Comparison of ENCODE assay signal across 12 mouse cellular contexts in genomic region chr1:39441686-39442085, GRCm38 (mm10). TPM values are rescaled to one million over a fixed set of nuclear protein-coding genes. Genes with fewer than 3 reads are reported as not detected.
A peak's percentile ranks its signal among the peaks of the same experiment; 100 is the strongest.
DNase-seq lines count a peak whose midpoint lies in the region; ATAC-seq and TF ChIP-seq lines count a peak whose summit lies in the region.
"Had no signal": no experiment of that assay in that cellular context is flagged by ENCODE, and none has a peak within 500 bp of the region (broad histone marks: within the 10 kb centered on the region; RNA-seq: fewer than 3 reads in every experiment).

No protein-coding gene starts in this region.

- intact Hi-C loops in gastrocnemius, postnatal 36 days (cut with DNase I): no loop called here

- peaks cover 48% of the 10 kb centered on the region for H3K4me1 ChIP-seq in forebrain, embryonic 16.5 days (replicated peaks; ENCODE audit: control insufficient read depth, insufficient read depth, low read length)
- peaks cover 18% of the 10 kb centered on the region for H3K4me1 ChIP-seq in intestine, embryonic 16.5 days (ENCODE audit: control insufficient read depth, insufficient read depth, low read length)
- peaks cover 6% of the 10 kb centered on the region for H3K4me1 ChIP-seq in midbrain, embryonic 10.5 days
- no peaks in the 10 kb centered on the region for H3K4me1 ChIP-seq in lung, postnatal 0 days (ENCODE audit: insufficient read depth, low read depth, low read length)

- ATAC-seq in forebrain, embryonic 16.5 days: peak; percentile 54
- no peak for ATAC-seq in intestine, embryonic 16.5 days
- no peak for ATAC-seq in lung, postnatal 0 days

- TF ChIP-seq CTCF in layer of hippocampus, adult 2 months (conservative IDR thresholded peaks at IDR 0.05): no peak
- TF ChIP-seq CTCF in lung, postnatal 0 days (IDR thresholded peaks at IDR 0.05): no peak

- H3K4me3 ChIP-seq in forebrain, embryonic 16.5 days (replicated peaks; ENCODE audit: low read length): no peak overlapping the region
- no peak overlapping the region for H3K4me3 ChIP-seq in layer of hippocampus, adult 2 months
- no peak overlapping the region for H3K4me3 ChIP-seq in intestine, embryonic 16.5 days (ENCODE audit: low read length)
- H3K4me3 ChIP-seq in midbrain, embryonic 10.5 days: no peak overlapping the region
- H3K4me3 ChIP-seq in lung, postnatal 0 days (ENCODE audit: low read depth, low read length): no peak overlapping the region
- H3K4me3 ChIP-seq: erythroblast, embryonic 14.5 days; hindbrain, embryonic 13.5 days; megakaryocyte, embryonic 14.5 days had no signal

- WGBS in forebrain, embryonic 16.5 days: 56% methylated on average over 6 of the region's 6 CpGs
- 76% methylated on average over 6 of the region's 6 CpGs for WGBS in intestine, embryonic 16.5 days
- WGBS in midbrain, embryonic 10.5 days: 79% methylated on average over 6 of the region's 6 CpGs
- 57% methylated on average over 6 of the region's 6 CpGs for WGBS in lung, postnatal 0 days

- peak overlapping the region; percentile 5 for H3K27ac ChIP-seq in forebrain, embryonic 16.5 days (ENCODE audit: low read length)
- no peak overlapping the region for H3K27ac ChIP-seq in layer of hippocampus, adult 2 months
- no peak overlapping the region for H3K27ac ChIP-seq in intestine, embryonic 16.5 days (ENCODE audit: low read length)
- no peak overlapping the region for H3K27ac ChIP-seq in midbrain, embryonic 10.5 days (replicated peaks)
- H3K27ac ChIP-seq in lung, postnatal 0 days (ENCODE audit: low read length): no peak overlapping the region
- H3K27ac ChIP-seq: hindbrain, embryonic 13.5 days; kidney, postnatal 0 days had no signal

- H3K36me3 ChIP-seq in forebrain, embryonic 16.5 days (ENCODE audit: control insufficient read depth, insufficient read depth): no peaks in the 10 kb centered on the region
- H3K36me3 ChIP-seq in intestine, embryonic 16.5 days (ENCODE audit: control insufficient read depth, insufficient read depth, low read length): no peaks in the 10 kb centered on the region
- H3K36me3 ChIP-seq in midbrain, embryonic 10.5 days: no peaks in the 10 kb centered on the region
- H3K36me3 ChIP-seq in lung, postnatal 0 days (ENCODE audit: insufficient read depth, low read length): no peaks in the 10 kb centered on the region
- H3K36me3 ChIP-seq: hindbrain, embryonic 13.5 days had no signal

- no peak for TF ChIP-seq EP300 in lung, postnatal 0 days (IDR thresholded peaks at IDR 0.05)

- no peak overlapping the region for H3K4me2 ChIP-seq in forebrain, embryonic 16.5 days (ENCODE audit: low read length)
- no peak overlapping the region for H3K4me2 ChIP-seq in intestine, embryonic 16.5 days (ENCODE audit: low read depth, low read length)
- H3K4me2 ChIP-seq in lung, postnatal 0 days (replicated peaks; ENCODE audit: low read depth, low read length): no peak overlapping the region
- H3K4me2 ChIP-seq: hindbrain, embryonic 13.5 days had no signal

- peak; percentile 30 for DNase-seq in gastrocnemius, adult 18-20 months (ENCODE audit: low spot score)
- no peak for DNase-seq in gastrocnemius, postnatal 36 days
- DNase-seq in layer of hippocampus, adult 2 months (ENCODE audit: low spot score in 2 of 2): peak; percentile 62 to 72
- DNase-seq in right cerebral cortex, postnatal 14 days: peak; percentile 29
- no peak for DNase-seq in midbrain, embryonic 10.5 days (ENCODE audit: low spot score)
- no peak for DNase-seq in lung, postnatal 0 days (ENCODE audit: low spot score)

- no peaks in the 10 kb centered on the region for H3K27me3 ChIP-seq in forebrain, embryonic 16.5 days (replicated peaks; ENCODE audit: control insufficient read depth, insufficient read depth, low read length)
- no peaks in the 10 kb centered on the region for H3K27me3 ChIP-seq in intestine, embryonic 16.5 days (replicated peaks; ENCODE audit: control insufficient read depth, insufficient read depth, low read length)
- no peaks in the 10 kb centered on the region for H3K27me3 ChIP-seq in midbrain, embryonic 10.5 days (ENCODE audit: low read depth, poor library complexity, severe bottlenecking)
- no peaks in the 10 kb centered on the region for H3K27me3 ChIP-seq in lung, postnatal 0 days (replicated peaks; ENCODE audit: insufficient read depth, low read length)
- H3K27me3 ChIP-seq: hindbrain, embryonic 13.5 days had no signal

- no peak overlapping the region for H3K9ac ChIP-seq in forebrain, embryonic 16.5 days (replicated peaks; ENCODE audit: low read depth, low read length)
- H3K9ac ChIP-seq in intestine, embryonic 16.5 days (ENCODE audit: low read depth, low read length): no peak overlapping the region
- no peak overlapping the region for H3K9ac ChIP-seq in lung, postnatal 0 days (replicated peaks; ENCODE audit: low read depth)
- H3K9ac ChIP-seq: hindbrain, embryonic 13.5 days had no signal

- no peaks in the 10 kb centered on the region for H3K9me3 ChIP-seq in forebrain, embryonic 16.5 days (ENCODE audit: control insufficient read depth, low read length)
- H3K9me3 ChIP-seq in intestine, embryonic 16.5 days (ENCODE audit: control insufficient read depth, low read length): no peaks in the 10 kb centered on the region
- no peaks in the 10 kb centered on the region for H3K9me3 ChIP-seq in midbrain, embryonic 10.5 days (replicated peaks)
- H3K9me3 ChIP-seq in lung, postnatal 0 days (ENCODE audit: low read length): no peaks in the 10 kb centered on the region
- H3K9me3 ChIP-seq: hindbrain, embryonic 13.5 days; megakaryocyte, embryonic 14.5 days had no signal

RNA-seq across cellular contexts. Expression of gene Tbc1d8, which starts 36.9 kb away (rescaled TPM):
- 1 to 10 TPM; 8.3 to 9.5 TPM for total RNA-seq in gastrocnemius, adult 18-20 months (2021)
- total RNA-seq in gastrocnemius, postnatal 36 days (2021): 1 to 10 TPM; 6.3 to 7.8 TPM
- polyA plus RNA-seq in forebrain, embryonic 16.5 days (2015; fragmentation: Nextera tagmentation; extraction: Ambion mirVana): 10.6 and 13.0 TPM in 2 replicates
- 10 to 100 TPM; 10.6 to 14.3 TPM for total RNA-seq in layer of hippocampus, adult 2 months (2021)
- 7.3 and 7.4 TPM in 2 replicates for polyA plus RNA-seq in intestine, embryonic 16.5 days (2015; fragmentation: Nextera tagmentation; extraction: Ambion mirVana)
- polyA plus RNA-seq in midbrain, embryonic 10.5 days (2016; fragmentation: Nextera tagmentation; extraction: Ambion mirVana): 5.9 TPM in 2 replicates
- 14.5 and 18.0 TPM in 2 replicates for polyA plus RNA-seq in lung, postnatal 0 days (2015; fragmentation: Nextera tagmentation; extraction: Ambion mirVana)

Comparison
In these comparisons a context has a peak if more than half of its experiments do, and no peak if none do; other contexts are left out.
1. DNase-seq: peak in gastrocnemius, adult 18-20 months (single experiment), layer of hippocampus, adult 2 months (2 of 2) and right cerebral cortex, postnatal 14 days (single experiment); none in gastrocnemius, postnatal 36 days (0 of 2), midbrain, embryonic 10.5 days (single experiment) and lung, postnatal 0 days (single experiment).